Mouse (Mus musculus) kidney, postnatal 0 days (tissue): Measurements from ENCODE around the gene Ralb. TPM values are rescaled to one million over a fixed set of nuclear protein-coding genes. Genes with fewer than 3 reads are reported as not detected.
A peak's percentile ranks its signal among the peaks of the same experiment; 100 is the strongest.

Experiments used
- ATAC-seq: fragments of 200-750 bp; cut with Nextera tagmentation; replicated peaks from 2 replicates; pipeline ENCODE4 v1.8.0; 2017; ENCODE audit warnings: low read depth, moderate number of reproducible peaks, moderate TSS enrichment, moderate library complexity; ENCODE audit not compliant: low FRiP score
- DNase-seq: peaks from one replicate; pipeline ENCODE4 v3.0.0-alpha.2; 2016; ENCODE audit warnings: low spot score
- H3K27ac ChIP-seq: fragments of 300-500 bp; sonication (generic); 2 replicates; pipeline ENCODE4 v1.5.1; 2014; ENCODE audit warnings: mild to moderate bottlenecking
- H3K27me3 ChIP-seq: fragments of 300-500 bp; sonication (generic); 2 replicates; pipeline ENCODE4 v1.6.1; 2014; ENCODE audit warnings: low read length, mixed read lengths; ENCODE audit not compliant: insufficient read depth
- H3K36me3 ChIP-seq: fragments of 300-500 bp; sonication (generic); 2 replicates; pipeline ENCODE4 v1.6.1; 2014; ENCODE audit warnings: low read length, mixed read lengths; ENCODE audit not compliant: insufficient read depth
- H3K4me1 ChIP-seq: fragments of 300-500 bp; sonication (generic); replicated peaks from 2 replicates; pipeline ENCODE4 v1.6.1; 2014; ENCODE audit warnings: antibody characterized with exemption, low read length, mixed read lengths; ENCODE audit not compliant: insufficient read depth
- H3K4me2 ChIP-seq: fragments of 300-500 bp; sonication (generic); 2 replicates; pipeline ENCODE4 v1.6.1; 2014; ENCODE audit warnings: mild to moderate bottlenecking, low read length, moderate library complexity, mixed read lengths
- H3K4me3 ChIP-seq: fragments of 300-500 bp; sonication (generic); replicated peaks from 2 replicates; pipeline ENCODE4 v1.5.1; 2014; ENCODE audit warnings: low read depth, low read length
- H3K9ac ChIP-seq: fragments of 300-500 bp; sonication (generic); 2 replicates; pipeline ENCODE4 v1.6.1; 2014; ENCODE audit warnings: low read depth, low read length
- H3K9me3 ChIP-seq: fragments of 300-500 bp; sonication (generic); replicated peaks from 2 replicates; pipeline ENCODE4 v1.6.1; 2016; ENCODE audit warnings: low read length, inconsistent platforms, mixed read lengths
- CTCF ChIP-seq: IDR thresholded peaks from 2 replicates; pipeline ENCODE4 v1.5.1; 2016; ENCODE audit warnings: antibody characterized with exemption, low read depth, mild to moderate bottlenecking, moderate library complexity
- WGBS: fragments of 180-500 bp; shearing (Covaris S2); extraction: QIAGEN DNeasy Blood & Tissue Kit; methylation state at CpG from one replicate; pipeline ENCODE4 v1.1.7; 2014; 5-methylcytosine and 5-hydroxymethylcytosine counted together
- polyA plus RNA-seq: library from polyadenylated mRNA; unstranded; fragments of >200 nt; fragmentation: Nextera tagmentation; extraction: Ambion mirVana; gene quantifications from 2 replicates; pipeline ENCODE4 v1.2.1, GENCODE M21; 2015

The Ralb gene
- polyA plus RNA-seq, 1 experiment from 2014 or later, result 129 TPM

DNA sequence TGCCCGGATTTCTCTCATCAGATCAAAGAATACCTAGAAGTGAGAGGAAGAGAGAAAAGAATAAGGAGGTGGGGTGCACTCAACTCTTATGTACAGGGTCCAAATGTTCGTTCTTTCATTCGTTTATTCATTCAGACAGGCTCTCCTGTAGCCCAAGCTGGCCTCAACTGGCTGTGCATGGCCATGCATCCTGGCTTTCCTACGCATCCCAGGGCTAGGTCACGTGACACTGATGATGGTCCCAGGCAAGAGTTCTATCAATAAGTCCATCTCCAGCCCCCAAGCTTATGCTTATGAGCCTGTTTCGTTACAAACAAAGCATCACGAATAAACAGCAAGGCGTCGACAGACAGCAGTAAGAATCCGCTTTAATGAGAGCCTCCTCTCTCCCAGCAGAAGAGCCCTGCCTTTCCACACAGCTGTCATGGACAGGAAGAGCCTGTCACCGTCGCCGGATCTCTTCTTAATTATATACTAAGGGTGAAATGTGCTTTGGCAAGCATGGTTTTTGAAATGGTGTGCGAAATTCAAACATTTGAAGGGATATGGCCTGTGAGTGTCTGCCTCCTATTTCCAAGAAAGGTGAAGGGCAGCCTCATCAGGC lies 32.7 kb downstream of the Ralb start:
- Histone ChIP-seq H3K36me3 (peaks cover 40% of the 10 kb centered on the region), H3K27me3 (no peaks in the 10 kb centered on the region), H3K4me1 (no peaks in the 10 kb centered on the region), H3K9ac (no peak overlapping the region), H3K9me3 (no peaks in the 10 kb centered on the region), H3K27ac (no peak overlapping the region), H3K4me3 (no peak overlapping the region), H3K4me2 (no peak overlapping the region)
- WGBS, result 57% methylated on average over 14 of the region's 14 CpGs
- TF ChIP-seq CTCF, result no peak
- DNase-seq (peak; percentile 53), ATAC-seq (no peak)

DNA sequence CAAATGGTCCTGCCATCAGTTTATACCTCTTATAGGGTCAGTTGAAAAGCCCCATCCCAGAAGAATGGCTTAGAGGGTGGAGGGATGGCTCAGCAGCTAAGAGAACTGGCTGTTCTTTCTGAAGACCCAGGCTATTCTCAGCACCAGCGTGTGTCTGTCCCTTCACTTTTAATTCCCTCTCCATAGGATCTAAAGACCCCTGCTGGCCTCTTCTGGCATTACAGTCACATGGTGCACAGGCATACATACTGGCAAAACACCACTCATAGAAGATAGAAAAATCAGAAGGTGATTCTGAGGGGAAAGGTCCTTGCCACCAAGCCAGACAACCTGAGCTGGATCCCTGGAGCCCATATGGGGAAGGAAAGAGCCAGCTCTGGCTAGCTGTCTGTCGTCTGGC lies 41.2 kb downstream of the Ralb start:
- H3K27ac ChIP-seq, result no peak overlapping the region
- no peak overlapping the region for H3K4me3 ChIP-seq
- no peaks in the 10 kb centered on the region for H3K9me3 ChIP-seq
- no peaks in the 10 kb centered on the region for H3K36me3 ChIP-seq
- ATAC-seq, result no peak
- DNase-seq, result peak; percentile 64
- no peaks in the 10 kb centered on the region for H3K4me1 ChIP-seq
- peak; percentile 70 for TF ChIP-seq CTCF
- H3K27me3 ChIP-seq, result no peaks in the 10 kb centered on the region
- WGBS, result 54% methylated on average over 2 of the region's 2 CpGs
- no peak overlapping the region for H3K9ac ChIP-seq
- H3K4me2 ChIP-seq, result no peak overlapping the region

DNA sequence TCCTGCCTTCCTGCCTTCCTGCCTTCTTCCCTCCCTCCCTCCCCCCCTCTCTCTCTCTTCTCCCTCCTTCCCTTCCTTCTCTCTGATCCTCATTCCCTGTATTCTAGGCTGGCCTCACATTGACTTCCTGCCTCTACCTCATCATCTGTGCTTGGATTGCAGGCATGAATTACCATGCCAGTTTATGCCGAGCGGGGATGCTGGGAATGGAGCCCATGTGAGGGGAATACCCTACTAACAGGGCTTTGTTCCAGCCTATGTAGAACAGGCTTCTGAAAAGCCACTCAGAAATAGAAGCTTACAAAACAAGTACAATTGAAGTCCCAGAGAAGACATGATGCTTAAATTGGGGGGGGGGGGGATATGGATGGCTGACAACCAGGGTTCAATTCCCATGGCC lies 44.5 kb downstream of the Ralb start:
- no peak for DNase-seq
- Histone ChIP-seq H3K4me2 (no peak overlapping the region), H3K27me3 (no peaks in the 10 kb centered on the region), H3K4me3 (no peak overlapping the region), H3K9me3 (no peaks in the 10 kb centered on the region), H3K4me1 (no peaks in the 10 kb centered on the region), H3K9ac (no peak overlapping the region), H3K27ac (no peak overlapping the region), H3K36me3 (no peaks in the 10 kb centered on the region)
- 80% methylated on average over 2 of the region's 2 CpGs for WGBS
- no peak for ATAC-seq
- TF ChIP-seq CTCF, result no peak

DNA sequence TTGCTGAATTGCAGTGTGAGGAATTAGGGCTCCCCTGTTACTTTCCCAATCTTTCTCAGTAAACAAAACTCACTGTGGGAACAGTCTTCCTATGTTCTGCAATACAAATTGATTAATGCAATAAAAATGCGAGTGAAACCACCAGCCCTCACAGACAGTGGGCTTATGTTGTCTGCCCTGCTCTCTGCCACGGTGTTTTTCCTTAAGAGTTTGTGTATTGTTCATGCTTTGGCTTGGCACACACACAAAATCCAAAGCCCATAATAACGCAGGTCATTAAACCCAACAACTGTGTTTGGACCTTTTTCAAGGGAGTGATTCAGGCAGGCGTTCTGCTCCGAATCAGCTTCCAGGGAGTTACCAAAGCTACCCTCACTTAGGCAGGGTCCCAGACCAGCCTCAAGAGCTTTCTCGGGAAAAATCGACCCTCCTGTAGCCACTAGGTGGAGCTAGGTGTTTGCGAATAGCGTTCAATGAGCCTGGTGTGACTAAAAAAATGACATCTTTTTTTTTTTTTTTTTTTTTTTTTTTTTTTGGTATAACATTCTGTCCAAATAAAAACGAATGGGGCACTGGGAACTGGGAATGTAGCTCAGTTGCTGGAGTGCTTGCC lies 46.5 kb downstream of the Ralb start:
- Histone ChIP-seq H3K9me3 (no peaks in the 10 kb centered on the region), H3K4me3 (no peak overlapping the region), H3K4me1 (no peaks in the 10 kb centered on the region), H3K27me3 (no peaks in the 10 kb centered on the region), H3K27ac (no peak overlapping the region), H3K9ac (no peak overlapping the region), H3K36me3 (no peaks in the 10 kb centered on the region), H3K4me2 (peak overlapping the region; percentile 23; the same call in 1 of the 2 replicates)
- DNase-seq (peak; percentile 90), ATAC-seq (no peak)
- peak; percentile 77 for TF ChIP-seq CTCF
- 7% methylated on average over 10 of the region's 10 CpGs for WGBS

DNA sequence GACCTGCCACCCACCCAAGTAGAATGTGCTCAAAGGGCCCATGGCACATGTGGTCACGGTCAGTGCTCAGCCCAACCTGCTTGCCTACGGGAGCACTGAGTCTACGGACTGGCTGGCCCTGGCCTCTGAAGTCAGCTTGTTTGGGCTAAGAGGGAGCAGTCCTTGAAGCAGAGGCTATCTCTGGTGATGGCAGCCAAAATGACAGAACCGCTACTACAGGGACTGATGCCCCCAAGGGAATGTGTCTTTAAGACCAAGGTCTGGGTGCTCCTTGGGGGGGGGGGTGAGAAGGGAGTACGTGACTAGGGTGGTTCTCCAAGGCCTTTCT lies 47.1 kb downstream of the Ralb start:
- H3K4me2 ChIP-seq, result peak overlapping the region; percentile 50
- no peaks in the 10 kb centered on the region for H3K4me1 ChIP-seq
- H3K9me3 ChIP-seq, result no peaks in the 10 kb centered on the region
- H3K27ac ChIP-seq, result no peak overlapping the region
- no peak overlapping the region for H3K9ac ChIP-seq
- ATAC-seq (no peak; the same call in 1 of the 2 replicates), DNase-seq (peak; percentile 15)
- H3K36me3 ChIP-seq, result no peaks in the 10 kb centered on the region
- H3K27me3 ChIP-seq, result no peaks in the 10 kb centered on the region
- peak overlapping the region; percentile 9; the same call in 1 of the 2 replicates for H3K4me3 ChIP-seq
- 28% methylated on average over 5 of the region's 5 CpGs for WGBS
- no peak for TF ChIP-seq CTCF

DNA sequence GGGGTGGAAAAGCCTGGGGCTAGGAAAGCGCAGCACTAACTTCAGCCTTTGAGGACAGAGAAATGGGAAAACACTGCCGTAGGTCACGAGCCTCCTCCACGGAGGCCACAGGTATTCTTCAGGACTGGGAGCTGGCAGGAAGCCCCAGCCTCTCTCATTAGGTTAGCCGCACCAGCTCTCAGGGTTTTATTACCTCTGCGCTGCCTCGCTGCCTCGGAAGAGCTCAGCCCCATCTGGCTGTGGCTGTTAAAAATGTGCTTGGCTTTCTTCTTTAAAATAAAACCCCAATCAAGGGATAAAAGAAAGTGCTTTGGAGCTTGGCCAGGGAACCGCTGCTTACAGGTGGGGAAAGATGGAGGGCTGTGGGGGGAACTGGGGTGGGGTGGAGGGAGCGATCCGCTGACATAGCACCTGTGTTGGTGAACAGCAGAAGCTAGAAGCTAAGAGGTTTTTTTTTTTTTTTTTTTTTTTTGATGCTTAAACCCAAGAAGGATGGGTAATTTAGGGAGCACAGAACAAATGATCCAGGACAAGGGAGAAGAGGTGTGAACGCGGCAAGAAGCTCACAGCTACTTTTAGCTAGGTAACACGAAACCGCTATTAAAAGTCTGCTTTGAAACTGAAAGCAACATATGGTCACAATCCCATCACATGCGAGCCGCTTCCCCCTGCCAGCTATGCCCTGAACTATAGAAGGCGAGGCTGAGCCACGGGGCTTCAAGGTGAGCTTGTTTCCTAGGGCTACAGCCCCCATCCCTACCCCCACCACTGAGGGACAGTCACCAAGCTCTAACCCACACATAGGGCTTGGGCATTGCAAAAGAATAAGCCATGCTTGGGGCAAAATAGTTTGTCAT lies 47.7 kb downstream of the Ralb start:
- peak overlapping the region; percentile 50 for H3K4me2 ChIP-seq
- ATAC-seq (peak; percentile 66), DNase-seq (peak; percentile 65)
- no peak overlapping the region for H3K27ac ChIP-seq
- TF ChIP-seq CTCF, result peak; percentile 35; the same call in 1 of the 2 replicates
- H3K36me3 ChIP-seq, result no peaks in the 10 kb centered on the region
- H3K4me1 ChIP-seq, result no peaks in the 10 kb centered on the region
- H3K27me3 ChIP-seq, result no peaks in the 10 kb centered on the region
- no peaks in the 10 kb centered on the region for H3K9me3 ChIP-seq
- no peak overlapping the region for H3K9ac ChIP-seq
- peak overlapping the region; percentile 9; the same call in 1 of the 2 replicates for H3K4me3 ChIP-seq
- WGBS, result 5% methylated on average over 19 of the region's 19 CpGs
